Mouse (Mus musculus) left cerebral cortex, postnatal 14 days (tissue): ENCODE results near the gene Kcnh1. TPM values are rescaled to one million over a fixed set of nuclear protein-coding genes. Genes with fewer than 3 reads are reported as not detected.

Source experiments
- DNase-seq, 2 experiments: peaks; one replicate each; pipeline ENCODE4 v3.0.0; 2021 to 2022; ENCODE audit warnings: low spot score in 2 of 2, mixed read lengths in 1 of 2
- intact Hi-C: fragments of 180-260 bp; cut with DNase I; formaldehyde crosslinking; loops from one replicate; pipeline ENCODE4 v1.15.1; 2025
- total RNA-seq, 2 experiments: library from RNA; stranded (reverse); gene quantifications; 2 replicates each; pipeline ENCODE4 v1.2.3; 2021

The Kcnh1 gene
- total RNA-seq, 2 experiments from 2014 or later = 55.6 to 67.5 TPM

DNA sequence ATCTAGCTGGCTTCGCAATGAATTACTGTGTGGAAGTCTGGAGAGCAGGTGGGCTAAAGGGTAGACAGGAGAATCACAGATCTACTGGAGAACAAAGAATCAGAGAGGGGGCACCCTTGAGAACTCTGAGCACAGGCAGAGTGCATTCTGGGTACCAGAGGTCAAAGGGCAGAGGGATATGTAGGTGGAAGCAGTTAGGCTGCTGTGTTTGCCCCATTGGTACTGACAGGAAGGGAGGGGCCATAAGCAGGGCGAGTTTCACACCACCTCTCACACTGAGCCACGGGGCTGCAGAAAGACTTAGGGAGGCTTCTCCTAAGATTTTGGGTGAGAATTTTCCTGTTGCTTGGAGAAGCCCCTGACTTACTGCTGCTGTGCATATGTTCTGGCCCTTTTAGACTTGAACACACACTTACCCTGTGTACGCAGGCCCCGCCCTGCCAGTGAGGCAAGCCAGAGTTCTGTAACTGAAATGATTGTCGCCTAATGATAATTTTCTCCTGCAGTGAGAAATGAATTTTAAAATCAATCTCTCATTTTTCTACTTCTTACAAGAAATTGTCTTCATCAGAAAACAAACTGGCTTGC lies 121.4 kb downstream of the Kcnh1 start:
- intact Hi-C loops = loop anchor here (10.0 kb wide), 1 partner anchor 403 kb away; no protein-coding TSS in a partner anchor
- DNase-seq = no peak

- intact Hi-C loops = loop anchor here (10.0 kb wide), 1 partner anchor 402 kb away; no protein-coding TSS in a partner anchor
- DNase-seq = no peak
Observed at GRCm38 (mm10) chr1:192312446-192312845, 121.9 kb downstream of the Kcnh1 start.

- intact Hi-C loops = loop anchor here (10.0 kb wide), 1 partner anchor 402 kb away; no protein-coding TSS in a partner anchor
Observed at GRCm38 (mm10) chr1:192312998-192313397, 122.4 kb downstream of the Kcnh1 start.

GRCm38 (mm10) chr1:192313571-192313972 lies 123.0 kb downstream of the Kcnh1 start:
- no peak for DNase-seq
- intact Hi-C loops = loop anchor here (10.0 kb wide), 1 partner anchor 401 kb away; no protein-coding TSS in a partner anchor

More at GRCm38 (mm10) chr1:192312998-192313397, 122.4 kb downstream of the Kcnh1 start:
- DNase-seq = no peak

DNA sequence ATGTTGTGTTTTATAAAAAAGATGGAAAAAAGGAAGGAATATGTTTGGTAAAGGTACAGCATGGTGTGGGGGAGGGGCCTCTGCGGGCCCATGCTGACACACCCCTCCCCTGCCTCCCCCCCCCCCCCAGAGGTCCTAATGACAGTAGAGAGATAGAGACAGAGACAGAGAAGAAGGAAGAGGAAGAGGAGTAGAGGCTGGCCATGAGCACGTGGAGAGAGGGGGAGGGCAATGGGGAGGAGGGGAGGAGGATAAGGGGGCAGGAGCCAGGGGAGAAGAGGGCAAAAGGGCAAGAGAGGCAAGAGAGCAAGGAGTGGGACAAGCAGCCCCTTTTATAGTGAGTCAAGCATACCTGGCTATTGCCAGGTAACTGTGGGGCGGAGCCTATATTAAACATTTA lies 123.5 kb downstream of the Kcnh1 start:
- no peak for DNase-seq
- intact Hi-C loops = loop anchor here (10.0 kb wide), 1 partner anchor 401 kb away; no protein-coding TSS in a partner anchor

GRCm38 (mm10) chr1:192315392-192316070 lies 125.0 kb downstream of the Kcnh1 start:
- intact Hi-C loops = loop anchor here (10.0 kb wide), 1 partner anchor 399 kb away; no protein-coding TSS in a partner anchor
- no peak for DNase-seq

GRCm38 (mm10) chr1:192324223-192324622 lies 133.6 kb downstream of the Kcnh1 start:
- intact Hi-C loops = no loop called here
- DNase-seq = no peak

GRCm38 (mm10) chr1:192327052-192327451 lies 136.5 kb downstream of the Kcnh1 start:
- DNase-seq = no peak
- intact Hi-C loops = no loop called here

GRCm38 (mm10) chr1:192331207-192331606 lies 140.6 kb downstream of the Kcnh1 start:
- peak in 1 of 2 experiments; percentile 37 for DNase-seq
- intact Hi-C loops = loop anchor here (10.0 kb wide), 1 partner anchor 254 kb away; no protein-coding TSS in a partner anchor

DNA sequence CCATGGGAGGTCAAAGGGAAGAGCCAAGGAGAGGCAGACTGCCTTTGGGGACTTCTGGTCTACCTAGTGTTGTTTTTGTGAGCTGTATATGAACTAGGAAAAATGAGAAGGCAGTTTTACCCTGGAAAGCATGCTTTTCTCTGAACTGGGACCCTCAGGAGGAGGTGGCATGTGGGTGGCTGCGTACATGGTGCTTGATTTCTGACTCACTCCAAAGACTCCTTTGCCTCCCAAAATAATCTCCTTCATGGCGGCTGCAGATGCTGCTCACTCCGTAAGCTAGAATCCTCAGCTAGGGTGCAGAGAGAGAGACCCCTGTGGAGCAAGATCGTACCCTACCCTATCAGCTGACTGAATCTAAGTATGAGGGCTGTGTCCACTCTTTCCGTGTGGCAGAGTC lies 145.5 kb downstream of the Kcnh1 start:
- intact Hi-C loops = loop anchor here (10.0 kb wide), 1 partner anchor 249 kb away; no protein-coding TSS in a partner anchor
- peak in 1 of 2 experiments; percentile 51 for DNase-seq

DNA sequence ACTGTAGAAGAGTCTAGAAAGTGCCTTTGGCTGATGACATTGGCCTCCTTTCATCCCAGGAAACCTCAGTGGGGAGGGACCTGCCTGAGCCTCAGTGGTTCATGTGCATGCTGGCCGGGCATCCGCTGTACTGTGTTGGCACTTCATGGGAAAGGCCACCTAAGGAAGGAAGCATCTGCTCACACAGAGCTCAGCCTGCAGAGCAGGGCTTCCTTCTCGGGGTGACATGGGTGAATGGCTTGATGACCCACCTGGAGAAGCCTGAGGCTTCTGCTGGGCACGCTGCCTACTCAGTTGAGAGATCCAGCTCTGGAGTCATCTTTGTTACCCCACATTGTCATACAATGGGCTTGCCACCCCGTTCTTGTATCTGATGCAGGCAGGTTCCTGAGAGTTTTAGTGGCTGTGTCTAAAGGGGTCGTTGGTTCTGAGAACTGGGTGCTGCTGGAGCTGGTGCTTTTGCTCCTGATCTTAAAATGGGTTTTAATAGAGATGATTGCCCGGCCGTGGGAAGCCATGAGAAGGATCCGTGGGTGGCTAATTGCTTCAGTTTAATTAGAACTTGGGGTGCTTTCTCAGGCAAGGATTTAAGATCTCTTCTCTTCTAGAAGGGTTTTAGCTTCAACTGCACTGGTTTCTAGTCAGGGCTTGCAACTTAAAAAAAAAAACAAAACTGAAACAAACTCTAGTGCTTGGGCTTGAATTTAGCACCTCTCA lies 148.9 kb downstream of the Kcnh1 start:
- no peak for DNase-seq

DNA sequence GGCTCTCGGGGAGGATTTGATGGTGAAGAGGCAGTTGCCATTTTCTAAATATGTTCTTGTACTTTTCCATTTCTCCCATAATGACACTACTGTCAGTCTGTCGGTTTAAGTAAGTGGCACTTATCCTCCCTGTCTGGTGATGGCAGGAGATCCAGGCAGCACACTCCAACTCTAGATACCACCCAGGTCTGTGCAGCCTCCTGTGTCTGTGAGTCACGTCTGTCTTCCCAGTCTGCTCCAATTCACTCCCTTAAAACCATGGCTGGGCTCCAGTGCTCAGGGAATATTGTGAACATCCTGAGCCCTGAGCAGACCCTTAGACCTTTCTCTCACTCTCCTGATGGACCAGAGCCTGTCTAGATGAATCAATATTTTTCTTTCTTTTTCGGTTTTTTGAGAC lies 151.2 kb downstream of the Kcnh1 start:
- DNase-seq = no peak
- intact Hi-C loops = loop anchor here (5.0 kb wide), 1 partner anchor 149 kb away; the partner anchor contains the start of gene Kcnh1

More for the DNA sequence above, 148.9 kb downstream of the Kcnh1 start:
- intact Hi-C loops = loop anchor here (5.0 to 10.0 kb wide), 2 partner anchors 147 to 245 kb away; partner anchors contain the start of gene Kcnh1

- DNase-seq = no peak
- intact Hi-C loops = loop anchor here (5.0 kb wide), 1 partner anchor 152 kb away; the partner anchor contains the start of gene Kcnh1
Observed at GRCm38 (mm10) chr1:192343996-192344395, 153.4 kb downstream of the Kcnh1 start.

DNA sequence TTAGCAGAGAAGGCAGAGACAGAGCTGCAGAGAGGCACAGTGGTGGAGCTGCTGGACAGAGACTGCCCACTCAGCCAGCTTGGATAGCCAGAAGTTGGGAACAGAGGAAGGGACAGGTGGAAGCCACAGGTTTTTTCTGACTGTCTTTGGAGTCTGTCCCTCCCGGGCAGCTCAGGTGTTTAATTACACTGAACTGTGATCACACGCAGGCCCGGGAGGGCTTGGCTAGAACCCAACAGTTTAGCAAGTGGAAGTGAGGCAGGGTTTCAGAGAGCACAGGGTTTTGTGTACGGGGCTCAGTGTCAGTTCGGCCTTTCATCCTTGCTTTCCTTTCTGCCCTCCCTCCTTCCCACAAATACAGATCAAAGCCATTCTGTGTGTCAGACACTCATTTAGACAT lies 156.8 kb downstream of the Kcnh1 start:
- intact Hi-C loops = no loop called here
- no peak for DNase-seq

GRCm38 (mm10) chr1:192356231-192356630 lies 165.7 kb downstream of the Kcnh1 start:
- intact Hi-C loops = no loop called here
- no peak for DNase-seq

GRCm38 (mm10) chr1:192359212-192359611 lies 168.6 kb downstream of the Kcnh1 start:
- peak in 1 of 2 experiments; percentile 35 for DNase-seq
- intact Hi-C loops = no loop called here

- peak; percentile 55 to 75 for DNase-seq
- intact Hi-C loops = no loop called here
Observed at GRCm38 (mm10) chr1:192368336-192368735, 177.8 kb downstream of the Kcnh1 start.

DNA sequence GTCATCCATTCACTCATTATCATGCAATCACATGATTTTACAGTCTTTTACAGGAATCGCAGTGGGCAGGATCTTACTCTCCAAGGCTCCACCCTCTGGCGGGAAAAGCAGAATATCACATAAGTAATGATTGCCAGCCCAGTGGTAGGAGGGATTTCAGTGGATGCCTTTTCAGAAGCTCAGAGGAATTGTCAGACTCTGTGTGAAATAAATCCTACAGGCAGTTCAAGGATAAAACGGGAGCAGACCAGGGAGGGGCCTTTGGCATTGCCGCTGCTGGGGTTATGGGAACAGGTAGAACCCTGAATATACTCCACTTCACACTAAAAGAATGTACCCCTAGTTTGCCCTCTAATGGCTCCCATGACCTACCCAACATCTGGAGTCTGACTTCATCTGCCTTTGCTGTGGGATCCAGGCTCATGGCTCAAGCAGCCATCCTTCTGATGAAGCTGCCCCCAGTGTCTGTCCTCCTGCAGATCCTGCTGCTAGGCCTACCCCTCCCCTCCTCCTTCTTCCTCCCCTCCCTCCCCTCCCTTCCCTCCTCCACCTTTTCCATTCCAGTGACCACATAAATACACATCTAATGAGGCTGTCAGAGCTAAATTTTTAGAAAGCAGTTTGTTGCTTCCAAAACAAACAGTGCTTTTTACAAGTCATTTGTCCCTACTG lies 181.5 kb downstream of the Kcnh1 start:
- intact Hi-C loops = no loop called here
- no peak for DNase-seq

- intact Hi-C loops = no loop called here
- peak; percentile 18 to 37 for DNase-seq
Observed at GRCm38 (mm10) chr1:192378546-192379075, 188.0 kb downstream of the Kcnh1 start.
